Mouse (Mus musculus): ENCODE measurements at regions not wholly inside any gene's neighbourhood (a gene's known extent, or its start where the extent isn't known, plus 50 kb on each side); places are given as distances from the start of the nearest gene placed in this dataset.

DNA sequence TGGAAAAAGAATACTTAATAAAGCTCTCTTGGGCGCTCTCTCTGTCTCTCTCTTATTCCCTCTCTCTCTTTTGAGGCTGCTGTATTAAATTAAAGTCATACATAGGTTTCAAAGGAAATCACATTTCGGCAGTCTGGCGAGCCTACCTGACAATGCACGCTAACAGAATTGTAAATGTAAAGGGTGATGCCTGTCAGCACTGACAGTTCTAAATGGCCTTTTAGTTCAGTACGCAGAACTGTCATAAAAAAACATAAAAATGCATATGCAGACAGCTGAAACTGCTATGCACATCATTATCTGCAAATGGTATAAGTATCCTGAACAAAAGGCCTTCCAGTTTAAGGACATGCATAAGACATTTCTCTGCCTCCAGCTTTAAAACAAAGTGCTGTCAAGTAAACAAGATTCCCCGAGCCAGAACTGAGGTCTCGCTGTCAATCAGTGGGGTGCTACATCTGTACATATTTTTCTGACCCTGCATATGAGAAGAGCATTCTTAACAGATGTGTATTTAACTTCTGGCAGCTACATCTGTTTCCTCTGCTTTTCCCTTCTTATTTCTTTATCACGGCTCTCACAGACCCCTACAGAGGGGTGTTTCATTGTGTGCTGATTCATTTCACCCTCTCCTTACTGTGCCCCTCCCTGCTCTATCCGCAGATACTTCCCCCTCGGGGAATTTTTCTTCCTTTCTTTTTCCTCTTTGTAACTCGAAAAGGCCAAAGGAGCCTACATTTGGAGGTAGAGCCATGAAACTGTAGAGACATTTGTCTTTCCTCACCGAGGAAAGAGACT is 574.5 kb downstream of the Ebf1 start:
- Histone ChIP-seq H3K4me3 (ENCODE audit: insufficient read depth, low read depth, low read length) (no peak overlapping the region), H3K4me1 (ENCODE audit: control insufficient read depth, insufficient read depth, low read length) (no peaks in the 10 kb centered on the region), H3K27ac (ENCODE audit: insufficient read depth, low read depth, low read length) (no peak overlapping the region)
- WGBS = 76% methylated on average over 12 of the region's 12 CpGs
- TF ChIP-seq CTCF (IDR thresholded peaks at IDR 0.05; ENCODE audit: insufficient read depth, low read depth, low read length) (no peak), POLR2A (IDR thresholded peaks at IDR 0.05; ENCODE audit: insufficient read depth, low read depth, low read length) (no peak)

DNA sequence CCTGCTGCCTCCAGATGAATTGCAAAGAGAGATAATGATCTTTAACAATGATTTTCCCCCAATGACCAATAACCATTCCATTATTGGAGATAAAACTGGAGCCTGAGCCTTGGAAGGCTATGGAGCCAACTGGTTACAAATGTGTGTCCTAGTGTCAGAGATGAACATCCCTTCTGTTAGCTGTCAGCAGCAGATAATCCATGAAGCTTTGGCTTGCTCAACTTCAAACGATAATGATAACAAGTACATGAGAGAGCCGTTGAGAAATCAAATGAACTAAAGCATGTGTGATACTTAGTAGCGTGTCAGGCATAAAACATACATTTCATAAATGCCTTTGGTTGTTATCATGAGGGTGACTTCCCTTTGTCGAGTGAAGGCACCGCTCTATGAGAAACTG is 576.2 kb downstream of the Ebf1 start:
- H3K4me3 ChIP-seq (ENCODE audit: insufficient read depth, low read depth, low read length) = no peak overlapping the region
- TF ChIP-seq CTCF (IDR thresholded peaks at IDR 0.05; ENCODE audit: insufficient read depth, low read depth, low read length) (no peak), POLR2A (IDR thresholded peaks at IDR 0.05; ENCODE audit: insufficient read depth, low read depth, low read length) (no peak)
- WGBS = over 99% methylated on average over 5 of the region's 5 CpGs
- no peaks in the 10 kb centered on the region for H3K4me1 ChIP-seq (ENCODE audit: control insufficient read depth, insufficient read depth, low read length)
- H3K27ac ChIP-seq (ENCODE audit: insufficient read depth, low read depth, low read length) = no peak overlapping the region

DNA sequence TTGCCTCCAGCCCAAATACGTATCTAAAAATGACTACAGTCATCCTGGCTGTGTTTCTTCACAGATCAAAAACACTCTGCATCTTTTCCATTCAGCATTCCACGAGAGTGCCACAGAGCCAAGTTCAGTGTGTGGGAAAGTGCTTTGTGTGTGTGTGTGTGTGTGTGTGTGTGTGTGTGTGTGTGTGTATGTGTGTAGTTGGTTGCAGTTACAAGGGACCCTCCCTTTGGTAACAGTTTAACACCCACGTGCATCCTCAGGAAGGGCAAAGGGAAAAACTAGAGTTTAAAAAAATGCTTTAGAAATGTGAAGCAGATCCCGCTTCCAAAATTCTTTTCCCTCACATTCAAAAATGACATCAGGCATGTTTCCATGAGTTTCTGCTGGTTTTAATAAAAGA is 582.4 kb downstream of the Ebf1 start:
- WGBS = 57% methylated on average over 4 of the region's 4 CpGs
- TF ChIP-seq CTCF (IDR thresholded peaks at IDR 0.05; ENCODE audit: insufficient read depth, low read depth, low read length) (no peak), POLR2A (IDR thresholded peaks at IDR 0.05; ENCODE audit: insufficient read depth, low read depth, low read length) (no peak)
- Histone ChIP-seq H3K27ac (ENCODE audit: insufficient read depth, low read depth, low read length) (no peak overlapping the region), H3K4me1 (ENCODE audit: control insufficient read depth, insufficient read depth, low read length) (no peaks in the 10 kb centered on the region), H3K4me3 (ENCODE audit: insufficient read depth, low read depth, low read length) (no peak overlapping the region)

DNA sequence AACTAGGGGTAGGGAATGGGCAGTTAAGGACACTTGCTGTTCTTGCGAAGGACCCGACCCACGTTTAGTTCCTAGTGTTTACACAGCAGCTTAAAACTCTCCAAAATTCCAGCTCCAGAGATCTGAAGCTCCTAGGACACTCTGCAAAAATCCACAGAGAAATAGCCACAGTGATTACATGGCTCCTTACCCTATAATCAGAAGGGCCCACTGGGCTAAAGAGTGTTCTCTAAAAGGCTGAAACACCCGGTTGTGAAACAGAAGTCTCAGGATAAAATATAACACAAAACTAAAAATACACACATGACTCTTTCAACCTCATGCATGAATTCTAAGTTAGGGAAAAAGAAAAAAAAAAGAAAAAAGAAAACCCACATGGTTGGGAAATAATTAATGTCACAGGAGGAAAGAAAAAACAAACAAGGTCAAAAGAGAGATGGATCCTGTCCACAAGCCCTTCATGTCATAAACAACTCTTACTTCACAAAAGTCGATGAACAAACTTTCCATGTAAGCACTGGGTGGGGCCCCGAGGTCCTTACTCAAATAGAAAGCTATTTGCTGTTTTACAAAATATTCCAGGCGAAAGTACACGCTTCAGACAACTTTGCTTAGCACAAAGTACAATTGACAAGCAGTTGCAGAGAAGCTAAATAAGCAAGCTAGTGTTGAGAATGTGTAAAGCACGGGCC is 583.7 kb downstream of the Ebf1 start:
- H3K27ac ChIP-seq (ENCODE audit: insufficient read depth, low read depth, low read length) = no peak overlapping the region
- no peaks in the 10 kb centered on the region for H3K4me1 ChIP-seq (ENCODE audit: control insufficient read depth, insufficient read depth, low read length)
- H3K4me3 ChIP-seq (ENCODE audit: insufficient read depth, low read depth, low read length) = no peak overlapping the region
- WGBS = 76% methylated on average over 9 of the region's 9 CpGs
- TF ChIP-seq CTCF (IDR thresholded peaks at IDR 0.05; ENCODE audit: insufficient read depth, low read depth, low read length) (no peak), POLR2A (IDR thresholded peaks at IDR 0.05; ENCODE audit: insufficient read depth, low read depth, low read length) (no peak)

DNA sequence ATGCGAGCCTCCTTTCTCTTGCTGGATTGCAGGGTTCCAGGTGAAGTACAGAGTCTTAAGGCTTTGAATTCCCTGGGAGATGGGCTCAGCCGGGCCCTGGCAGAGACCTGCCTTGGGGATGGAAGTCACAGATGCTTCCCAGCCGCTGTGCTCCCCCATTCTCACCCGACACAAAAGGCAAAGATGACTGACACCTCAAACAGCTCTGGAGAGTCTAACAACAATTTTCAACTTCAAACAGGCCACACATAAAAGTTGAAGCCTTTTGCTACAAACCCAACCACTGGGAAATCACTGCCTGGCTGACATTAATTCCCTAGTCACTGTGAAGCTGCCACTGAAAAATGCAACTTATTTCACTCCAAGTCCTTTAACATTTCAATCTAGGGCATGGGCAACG is 586.3 kb downstream of the Ebf1 start:
- WGBS = 78% methylated on average over 5 of the region's 5 CpGs
- H3K4me3 ChIP-seq (ENCODE audit: insufficient read depth, low read depth, low read length) = no peak overlapping the region
- H3K4me1 ChIP-seq (ENCODE audit: control insufficient read depth, insufficient read depth, low read length) = no peaks in the 10 kb centered on the region
- H3K27ac ChIP-seq (ENCODE audit: insufficient read depth, low read depth, low read length) = no peak overlapping the region
- no peak for TF ChIP-seq POLR2A (IDR thresholded peaks at IDR 0.05; ENCODE audit: insufficient read depth, low read depth, low read length)
- TF ChIP-seq CTCF (IDR thresholded peaks at IDR 0.05; ENCODE audit: insufficient read depth, low read depth, low read length) = no peak

DNA sequence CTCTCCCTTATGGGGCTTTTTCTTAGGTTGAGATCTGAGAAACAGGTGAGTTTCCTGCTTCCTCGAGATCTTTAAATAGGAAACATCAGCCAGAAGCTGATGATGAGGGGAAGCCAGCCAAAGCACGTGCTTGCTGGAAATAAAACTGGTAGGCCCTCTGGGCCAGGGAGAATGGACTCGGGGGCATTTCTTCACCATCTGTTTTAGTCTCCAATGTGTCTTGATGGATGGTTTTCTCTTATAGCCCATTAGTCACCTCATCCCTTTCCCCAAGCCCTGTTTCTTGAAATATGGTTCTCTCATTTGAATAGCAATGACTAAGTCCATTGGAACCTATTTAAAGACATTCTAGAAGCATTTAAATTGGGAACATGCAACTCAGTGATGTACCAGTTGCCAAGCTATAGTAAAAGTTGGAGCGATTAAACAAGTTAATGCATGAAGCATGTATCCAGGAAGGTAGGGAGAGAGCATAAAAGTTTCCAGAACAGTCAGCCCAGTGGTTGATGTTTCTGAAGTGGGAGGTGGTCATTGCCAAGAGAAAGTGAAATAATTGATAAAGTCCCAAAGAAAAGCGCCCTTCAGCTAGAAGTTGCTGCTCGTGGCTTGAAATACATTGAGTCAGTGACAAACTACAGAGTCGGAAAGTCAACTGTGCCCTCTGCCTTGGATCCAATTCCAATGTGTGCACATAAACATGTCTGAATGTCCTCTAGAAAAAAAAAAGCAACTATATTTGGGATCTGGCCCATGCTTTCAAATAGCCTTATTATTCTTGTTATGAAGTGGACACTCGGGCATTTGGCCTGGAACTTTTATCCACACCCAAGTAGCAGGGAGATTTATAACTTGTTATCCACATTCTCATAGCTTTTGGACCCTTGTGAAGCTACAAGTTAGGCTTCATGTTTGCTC is 589.8 kb downstream of the Ebf1 start:
- Histone ChIP-seq H3K4me1 (ENCODE audit: control insufficient read depth, insufficient read depth, low read length) (no peaks in the 10 kb centered on the region), H3K4me3 (ENCODE audit: insufficient read depth, low read depth, low read length) (no peak overlapping the region), H3K27ac (ENCODE audit: insufficient read depth, low read depth, low read length) (no peak overlapping the region)
- 88% methylated on average over 8 of the region's 8 CpGs for WGBS
- TF ChIP-seq CTCF (IDR thresholded peaks at IDR 0.05; ENCODE audit: insufficient read depth, low read depth, low read length) (no peak), POLR2A (IDR thresholded peaks at IDR 0.05; ENCODE audit: insufficient read depth, low read depth, low read length) (no peak)

DNA sequence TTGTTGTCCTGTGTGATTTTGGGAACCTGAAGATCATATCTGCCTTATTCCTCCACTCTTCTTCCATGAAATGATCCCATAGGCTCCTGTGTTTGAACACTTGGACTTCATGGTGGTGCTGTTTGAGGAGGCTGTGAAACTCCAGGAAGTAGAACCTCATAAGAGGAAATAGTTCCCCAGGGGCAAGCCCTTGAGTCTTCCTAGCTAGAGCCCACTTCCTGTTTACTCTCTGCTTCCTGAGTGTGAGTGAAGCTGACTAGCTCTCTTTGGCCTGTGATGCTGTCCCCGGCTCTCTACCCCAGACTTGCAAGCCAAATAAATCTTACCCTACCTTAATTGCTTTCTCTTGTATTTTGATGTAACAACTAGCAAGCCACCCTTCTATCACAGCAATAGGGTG is 597.0 kb downstream of the Ebf1 start:
- Histone ChIP-seq H3K4me1 (ENCODE audit: control insufficient read depth, insufficient read depth, low read length) (no peaks in the 10 kb centered on the region), H3K4me3 (ENCODE audit: insufficient read depth, low read depth, low read length) (no peak overlapping the region), H3K27ac (ENCODE audit: insufficient read depth, low read depth, low read length) (no peak overlapping the region)
- TF ChIP-seq POLR2A (IDR thresholded peaks at IDR 0.05; ENCODE audit: insufficient read depth, low read depth, low read length) (no peak), CTCF (IDR thresholded peaks at IDR 0.05; ENCODE audit: insufficient read depth, low read depth, low read length) (no peak)
- 90% methylated on average over 1 of the region's 1 CpGs for WGBS

DNA sequence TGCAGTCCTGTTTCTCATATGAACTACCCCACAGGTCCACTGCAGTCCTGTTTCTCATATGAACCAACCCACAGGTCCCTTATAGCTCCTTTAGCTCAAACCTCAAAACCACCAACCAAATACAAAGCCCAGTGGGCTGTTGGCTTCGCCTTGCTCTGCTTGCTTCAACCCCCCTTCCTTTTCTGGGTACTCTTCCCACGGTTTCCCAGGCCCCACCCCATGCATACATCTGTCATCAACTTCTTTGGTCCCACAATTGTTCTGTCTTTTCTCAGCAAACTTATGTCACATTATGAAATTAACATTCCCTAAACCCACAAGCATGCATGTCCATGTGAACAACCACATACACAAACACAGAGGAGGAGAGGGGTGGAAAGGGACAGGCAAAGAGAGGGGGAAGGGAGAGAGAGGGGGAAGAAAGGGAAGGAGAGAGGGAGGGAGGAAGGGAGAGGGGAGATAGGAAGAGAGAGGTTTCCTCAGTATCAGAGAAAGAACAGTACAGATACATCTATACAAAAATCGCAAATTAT is 599.9 kb downstream of the Ebf1 start:
- no peak overlapping the region for H3K27ac ChIP-seq (ENCODE audit: insufficient read depth, low read depth, low read length)
- no peak overlapping the region for H3K4me3 ChIP-seq (ENCODE audit: insufficient read depth, low read depth, low read length)
- H3K4me1 ChIP-seq (ENCODE audit: control insufficient read depth, insufficient read depth, low read length) = no peaks in the 10 kb centered on the region
- WGBS = 80% methylated on average over 3 of the region's 3 CpGs
- TF ChIP-seq CTCF (IDR thresholded peaks at IDR 0.05; ENCODE audit: insufficient read depth, low read depth, low read length) = no peak
